Mouse (Mus musculus) CH12.LX (cell line): ENCODE data around the gene Fbxw11. TPM values are rescaled to one million over a fixed set of nuclear protein-coding genes. Genes with fewer than 3 reads are reported as not detected.
"Not testable (repeated sequence)": the region's sequence is repeated elsewhere in the genome, so short reads cannot be mapped to it uniquely, and the experiment has no call there.

Source experiments
- DNase-seq: peaks from one replicate; pipeline ENCODE4 v3.0.0-alpha.2; 2013; ENCODE audit errors: extremely low read depth
- H3K27ac ChIP-seq: 2 replicates; pipeline ENCODE4 v1.5.1; 2012; ENCODE audit warnings: low read depth, mild to moderate bottlenecking, control low read depth, moderate library complexity; ENCODE audit not compliant: insufficient read depth
- H3K27me3 ChIP-seq: replicated peaks from 2 replicates; pipeline ENCODE3; 2012; ENCODE audit warnings: inconsistent platforms
- H3K36me3 ChIP-seq, 2 experiments: replicated peaks in 1 of 2; 2 replicates each; pipeline versions ENCODE3 to v1.6.1; 2012; ENCODE audit warnings: inconsistent platforms in 1 of 2, low read length in 1 of 2, mild to moderate bottlenecking in 1 of 2, mixed read lengths in 1 of 2, moderate library complexity in 1 of 2; ENCODE audit not compliant: control insufficient read depth in 1 of 2, insufficient read depth in 1 of 2
- H3K4me1 ChIP-seq, 2 experiments: 2 replicates each; pipeline ENCODE4 v1.6.1; 2012; ENCODE audit warnings: inconsistent platforms in 1 of 2, moderate library complexity in 1 of 2; ENCODE audit not compliant: insufficient read depth in 2 of 2, control insufficient read depth in 1 of 2
- H3K4me2 ChIP-seq: 2 replicates; pipeline ENCODE4 v1.6.1; 2012; ENCODE audit warnings: low read depth, mild to moderate bottlenecking, control low read depth; ENCODE audit not compliant: poor library complexity, insufficient read depth, severe bottlenecking
- H3K4me3 ChIP-seq, 3 experiments: fragments of 150-350 bp in 1 of 3; sonication (generic) in 1 of 3; replicated peaks in 1 of 3; 2 replicates each; pipeline versions ENCODE3 to v1.5.1; 2011 to 2012; ENCODE audit warnings: low read depth in 2 of 3, low read length in 2 of 3, mild to moderate bottlenecking in 2 of 3, moderate library complexity in 2 of 3, control low read depth in 1 of 3, improper control_type of control experiment in 1 of 3, inconsistent platforms in 1 of 3, mixed read lengths in 1 of 3; ENCODE audit not compliant: poor library complexity in 1 of 3
- H3K79me2 ChIP-seq: replicated peaks from 2 replicates; pipeline ENCODE4 v1.6.1; 2012; ENCODE audit warnings: mild to moderate bottlenecking, moderate library complexity; ENCODE audit not compliant: control insufficient read depth, poor library complexity, insufficient read depth, severe bottlenecking; ENCODE audit errors: extremely low read depth
- H3K9ac ChIP-seq: 2 replicates; pipeline ENCODE4 v1.6.1; 2012; ENCODE audit warnings: low read depth, mild to moderate bottlenecking, control low read depth, moderate library complexity; ENCODE audit not compliant: insufficient read depth
- H3K9me3 ChIP-seq: replicated peaks from 2 replicates; pipeline ENCODE3; 2012; ENCODE audit warnings: low read length, inconsistent platforms, mixed read lengths
- BHLHE40 ChIP-seq: IDR thresholded peaks from 2 replicates; pipeline ENCODE4 v1.6.1; 2011; ENCODE audit warnings: mild to moderate bottlenecking, low read depth, low read length, improper control_type of control experiment
- E2F4 ChIP-seq: IDR thresholded peaks from 2 replicates; pipeline ENCODE4 v1.6.1; 2011; ENCODE audit warnings: low read depth, low read length, improper control_type of control experiment; ENCODE audit not compliant: insufficient replicate concordance
- JUN ChIP-seq: IDR thresholded peaks from 2 replicates; pipeline ENCODE4 v1.6.1; 2011; ENCODE audit warnings: low read depth, mild to moderate bottlenecking, low read length, improper control_type of control experiment, moderate library complexity; ENCODE audit not compliant: insufficient read depth
- JUND ChIP-seq: conservative IDR thresholded peaks from 2 replicates; pipeline ENCODE4 v1.6.1; 2011; ENCODE audit warnings: low read depth, low read length, improper control_type of control experiment
- KAT2A ChIP-seq: IDR thresholded peaks from 2 replicates; pipeline ENCODE4 v1.6.1; 2012; ENCODE audit warnings: low read length, improper control_type of control experiment, inconsistent platforms; ENCODE audit not compliant: insufficient replicate concordance
- MAFK ChIP-seq: IDR thresholded peaks from 2 replicates; pipeline ENCODE4 v1.6.1; 2011; ENCODE audit warnings: low read length, improper control_type of control experiment; ENCODE audit not compliant: insufficient replicate concordance
- MAX ChIP-seq: IDR thresholded peaks from 2 replicates; pipeline ENCODE4 v1.6.1; 2011; ENCODE audit warnings: low read length, improper control_type of control experiment
- MAZ ChIP-seq: IDR thresholded peaks from 2 replicates; pipeline ENCODE4 v1.6.1; 2012; ENCODE audit warnings: low read depth, mild to moderate bottlenecking, inconsistent platforms, low read length, improper control_type of control experiment, moderate library complexity
- MEF2A ChIP-seq: IDR thresholded peaks from 2 replicates; pipeline ENCODE4 v1.6.1; 2014; ENCODE audit warnings: low read depth, mild to moderate bottlenecking, inconsistent platforms, low read length, improper control_type of control experiment, borderline replicate concordance
- MXI1 ChIP-seq: IDR thresholded peaks from 2 replicates; pipeline ENCODE4 v1.6.1; 2011; ENCODE audit warnings: mild to moderate bottlenecking, low read depth, low read length, improper control_type of control experiment
- MYC ChIP-seq: IDR thresholded peaks from 2 replicates; pipeline ENCODE4 v1.6.1; 2011; ENCODE audit warnings: low read depth, mild to moderate bottlenecking, improper control_type of control experiment, low read length
- NRF1 ChIP-seq: IDR thresholded peaks from 2 replicates; pipeline ENCODE4 v1.6.1; 2014; ENCODE audit warnings: low read depth, mild to moderate bottlenecking, inconsistent platforms, low read length, improper control_type of control experiment, moderate library complexity
- POLR2AphosphoS2 ChIP-seq: IDR thresholded peaks from 2 replicates; pipeline ENCODE4 v1.6.1; 2011; ENCODE audit warnings: low read depth, low read length, improper control_type of control experiment
- RCOR1 ChIP-seq: conservative IDR thresholded peaks from 2 replicates; pipeline ENCODE4 v1.6.1; 2012; ENCODE audit warnings: low read depth, mild to moderate bottlenecking, inconsistent platforms, low read length, improper control_type of control experiment
- SIN3A ChIP-seq: IDR thresholded peaks from 2 replicates; pipeline ENCODE4 v1.6.1; 2012; ENCODE audit warnings: low read length, improper control_type of control experiment, inconsistent platforms
- TBP ChIP-seq: conservative IDR thresholded peaks from 2 replicates; pipeline ENCODE4 v1.6.1; 2011; ENCODE audit warnings: low read depth, low read length, improper control_type of control experiment
- ZMIZ1 ChIP-seq: IDR thresholded peaks from 2 replicates; pipeline ENCODE4 v1.6.1; 2012; ENCODE audit warnings: low read depth, mild to moderate bottlenecking, inconsistent platforms, low read length, improper control_type of control experiment
- ZNF384 ChIP-seq: IDR thresholded peaks from 2 replicates; pipeline ENCODE4 v1.6.1; 2012; ENCODE audit warnings: low read depth, low read length, improper control_type of control experiment, inconsistent platforms
- dilution Hi-C: fragments of 300-500 bp; cut with MboI; formaldehyde crosslinking; loops from 2 replicates; pipeline ENCODE4 v1.14.3; 2020; ENCODE audit warnings: low sequenced_read_pairs; ENCODE audit not compliant: extremely low pct_unique_long_range_greater_than_20kb, extremely low pct_ligation_motif_present
- in situ Hi-C: fragments of 300-500 bp; cut with MboI; formaldehyde crosslinking; loops from 3 replicates; pipeline ENCODE4 v1.14.3; 2019; ENCODE audit warnings: low sequenced_read_pairs, low pct_ligation_motif_present, low pct_unique_long_range_greater_than_20kb, mixed read lengths
- polyA plus RNA-seq: library from polyadenylated mRNA; unstranded; fragments of >175 nt; gene quantifications from 2 replicates; pipeline ENCODE4 v1.2.1, GENCODE M21; 2012; ENCODE audit warnings: low read depth; ENCODE audit not compliant: insufficient read length
- total RNA-seq, 2 experiments: library from RNA; depleted of rRNA; stranded (reverse); fragments of 300-350 nt in 1 of 2; fragments of >200 nt in 1 of 2; gene quantifications; 2 replicates each; pipeline ENCODE4 v1.2.3; 2012 to 2014

The Fbxw11 gene
- total and polyA plus RNA-seq, 3 experiments: 54.5 to 85.0 (median 58.5) TPM

- TF ChIP-seq BHLHE40 (no peak), E2F4 (no peak)
These were observed 73.0 kb downstream of the Fbxw11 start (continued) for GRCm38 (mm10) chr11:32715495-32715894.

DNA sequence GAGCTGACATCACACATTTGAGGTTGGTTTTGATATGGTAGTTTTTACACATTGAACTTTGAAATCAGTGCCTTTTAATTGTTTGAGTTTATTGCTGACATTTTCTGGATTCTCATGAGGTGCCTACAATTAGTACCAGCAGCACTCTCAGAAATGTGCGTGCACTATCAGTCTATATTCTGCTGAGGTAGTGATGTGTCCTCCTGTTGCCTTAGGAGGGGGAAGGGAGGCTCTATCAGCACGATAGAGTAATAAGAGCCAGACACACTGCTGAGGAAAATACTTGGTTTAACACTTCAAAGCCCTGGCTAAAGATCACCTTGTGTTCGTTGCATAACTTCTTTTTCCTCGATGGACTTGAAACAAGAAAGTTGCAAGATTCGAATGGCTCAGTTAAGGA, 73.4 kb downstream of the Fbxw11 start:
- dilution Hi-C loops: no loop called here
- Histone ChIP-seq H3K36me3 (peaks cover 18 to 62% of the 10 kb centered on the region in 2 experiments), H3K9ac (no peak overlapping the region)

GRCm38 (mm10) chr11:32716876-32717275, 74.4 kb downstream of the Fbxw11 start:
- no peak overlapping the region for H3K4me3 ChIP-seq
- no peak for DNase-seq
- no peak overlapping the region for H3K4me2 ChIP-seq
- TF ChIP-seq KAT2A: no peak
- no peak for TF ChIP-seq MAZ
- TF ChIP-seq POLR2AphosphoS2: no peak
- no peak for TF ChIP-seq MEF2A
- no peak for TF ChIP-seq JUND
- TF ChIP-seq JUN: no peak
- no peak for TF ChIP-seq ZMIZ1
- TF ChIP-seq MYC: no peak
- no peak for TF ChIP-seq TBP
- no peak for TF ChIP-seq MAFK
- TF ChIP-seq MXI1: no peak
- TF ChIP-seq MAX: no peak
- TF ChIP-seq BHLHE40: no peak
- H3K27me3 ChIP-seq: no peaks in the 10 kb centered on the region
- H3K9me3 ChIP-seq: no peaks in the 10 kb centered on the region
- H3K9ac ChIP-seq: no peak overlapping the region
- peaks cover 23% of the 10 kb centered on the region for H3K79me2 ChIP-seq
- H3K4me1 ChIP-seq: peaks cover 13 to 37% of the 10 kb centered on the region in 2 experiments
- no peak overlapping the region for H3K27ac ChIP-seq
- H3K36me3 ChIP-seq: peaks cover 18 to 62% of the 10 kb centered on the region in 2 experiments
- dilution Hi-C loops: no loop called here
- in situ Hi-C loops: no loop called here

More for the DNA sequence above, 73.4 kb downstream of the Fbxw11 start:
- Histone ChIP-seq H3K27me3 (no peaks in the 10 kb centered on the region), H3K4me2 (peak overlapping the region; percentile 8), H3K27ac (no peak overlapping the region), H3K4me1 (peaks cover 13 to 37% of the 10 kb centered on the region in 2 experiments), H3K9me3 (no peaks in the 10 kb centered on the region), H3K79me2 (peaks cover 23% of the 10 kb centered on the region), H3K4me3 (no peak overlapping the region)
- TF ChIP-seq ZNF384 (no peak), MAX (0 out of 2 replicates have a peak, but pooled peaks have one; percentile 20), KAT2A (0 out of 2 replicates have a peak, but pooled peaks have one; percentile 21), RCOR1 (no peak), NRF1 (no peak), SIN3A (no peak)
- no peak for DNase-seq
- in situ Hi-C loops: no loop called here

- H3K4me3 ChIP-seq, H3K27ac ChIP-seq, H3K27me3 ChIP-seq, DNase-seq, dilution Hi-C loops, H3K9me3 ChIP-seq, H3K9ac ChIP-seq, in situ Hi-C loops, H3K4me2 ChIP-seq: not testable (repeated sequence)
- peaks cover 17 to 59% of the 10 kb centered on the region in 2 experiments for H3K36me3 ChIP-seq
- peaks cover 13 to 40% of the 10 kb centered on the region in 2 experiments for H3K4me1 ChIP-seq
- peaks cover 23% of the 10 kb centered on the region for H3K79me2 ChIP-seq
These were observed 75.2 kb downstream of the Fbxw11 start for GRCm38 (mm10) chr11:32717711-32718110.
